Mouse (Mus musculus) hindbrain, embryonic 15.5 days (tissue): Measurements from ENCODE around the gene Stxbp4. TPM values are rescaled to one million over a fixed set of nuclear protein-coding genes. Genes with fewer than 3 reads are reported as not detected.

Source experiments
- ATAC-seq: fragments of 200-750 bp; cut with Nextera tagmentation; 2 replicates; pipeline ENCODE4 v1.8.0; 2017; ENCODE audit warnings: low read depth, moderate number of reproducible peaks, moderate TSS enrichment; ENCODE audit not compliant: low FRiP score
- H3K27ac ChIP-seq: fragments of 300-500 bp; sonication (generic); replicated peaks from 2 replicates; pipeline ENCODE4 v1.5.1; 2015; ENCODE audit warnings: mild to moderate bottlenecking, inconsistent platforms
- H3K27me3 ChIP-seq: fragments of 300-500 bp; sonication (generic); 2 replicates; pipeline ENCODE4 v1.6.1; 2015; ENCODE audit warnings: control low read depth, inconsistent platforms
- H3K36me3 ChIP-seq: fragments of 300-500 bp; sonication (generic); 2 replicates; pipeline ENCODE4 v1.6.1; 2015; ENCODE audit warnings: control low read depth, inconsistent platforms
- H3K4me1 ChIP-seq: fragments of 300-500 bp; sonication (generic); replicated peaks from 2 replicates; pipeline ENCODE4 v1.6.1; 2015; ENCODE audit warnings: control low read depth, inconsistent platforms
- H3K4me2 ChIP-seq: fragments of 300-500 bp; sonication (generic); 2 replicates; pipeline ENCODE4 v1.6.1; 2015; ENCODE audit warnings: moderate library complexity, mild to moderate bottlenecking, inconsistent platforms
- H3K4me3 ChIP-seq: fragments of 300-500 bp; sonication (generic); 2 replicates; pipeline ENCODE4 v1.5.1; 2015; ENCODE audit warnings: mild to moderate bottlenecking, inconsistent platforms
- H3K9ac ChIP-seq: fragments of 300-500 bp; sonication (generic); 2 replicates; pipeline ENCODE4 v1.6.1; 2015; ENCODE audit warnings: inconsistent platforms
- H3K9me3 ChIP-seq: fragments of 300-500 bp; sonication (generic); 2 replicates; pipeline ENCODE4 v1.6.1; 2016; ENCODE audit warnings: control low read depth, inconsistent platforms
- WGBS: fragments of 180-500 bp; shearing (Covaris S2); methylation state at CpG from one replicate; pipeline ENCODE4 v1.1.7; 2015; 5-methylcytosine and 5-hydroxymethylcytosine counted together
- polyA plus RNA-seq: library from polyadenylated mRNA; unstranded; fragments of >200 nt; fragmentation: Nextera tagmentation; extraction: Ambion mirVana; gene quantifications from 2 replicates; pipeline ENCODE4 v1.2.1, GENCODE M21; 2015

Stxbp4 gene
- polyA plus RNA-seq, 1 experiment from 2014 or later, result 18.3 TPM

DNA sequence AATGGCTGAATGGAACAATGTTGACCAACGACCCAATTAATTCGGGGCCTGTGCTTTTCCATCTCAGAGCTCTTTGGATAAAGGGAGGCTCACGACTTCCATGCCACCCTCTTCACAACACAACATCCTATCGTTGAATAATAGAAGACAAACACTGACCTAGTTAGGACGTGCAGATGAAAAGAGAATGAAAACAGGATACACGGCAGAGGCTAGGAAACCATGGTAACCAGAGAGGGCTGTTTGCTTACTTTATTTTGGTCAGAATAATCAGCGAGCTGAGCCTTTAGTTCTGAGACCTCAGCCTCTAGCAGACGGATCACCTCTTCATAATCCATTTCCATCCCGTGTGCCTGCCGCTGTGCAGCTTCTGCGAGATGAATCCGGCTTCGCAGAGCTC lies 89.3 kb downstream of the Stxbp4 start:
- Histone ChIP-seq H3K4me1 (peaks cover 17% of the 10 kb centered on the region), H3K4me3 (no peak overlapping the region), H3K27ac (peak overlapping the region; percentile 52), H3K27me3 (peaks cover 3% of the 10 kb centered on the region; the same call in 1 of the 2 replicates), H3K36me3 (no peaks in the 10 kb centered on the region), H3K9me3 (no peaks in the 10 kb centered on the region), H3K4me2 (peak overlapping the region; percentile 11; the same call in 1 of the 2 replicates), H3K9ac (no peak overlapping the region)
- WGBS, result 14% methylated on average over 13 of the region's 13 CpGs
- peak; percentile 72; the same call in 1 of the 2 replicates for ATAC-seq

- H3K27me3 ChIP-seq, result no peaks in the 10 kb centered on the region
- H3K9me3 ChIP-seq, result no peaks in the 10 kb centered on the region
- H3K36me3 ChIP-seq, result peaks cover 8% of the 10 kb centered on the region
- no peak overlapping the region for H3K27ac ChIP-seq
- H3K9ac ChIP-seq, result no peak overlapping the region
- H3K4me3 ChIP-seq, result no peak overlapping the region
- no peaks in the 10 kb centered on the region for H3K4me1 ChIP-seq
- WGBS, result 95% methylated on average over 7 of the region's 7 CpGs
- no peak for ATAC-seq
- H3K4me2 ChIP-seq, result no peak overlapping the region
Measured at GRCm38 (mm10) chr11:90538636-90539263, 99.1 kb downstream of the Stxbp4 start.

GRCm38 (mm10) chr11:90525311-90525710 lies 112.6 kb downstream of the Stxbp4 start:
- Histone ChIP-seq H3K4me3 (no peak overlapping the region), H3K9ac (no peak overlapping the region), H3K36me3 (peaks cover 10% of the 10 kb centered on the region; the same call in 1 of the 2 replicates), H3K4me1 (0 out of 2 replicates have a peak, but pooled peaks cover 7% of the 10 kb centered on the region), H3K4me2 (no peak overlapping the region), H3K27me3 (no peaks in the 10 kb centered on the region), H3K9me3 (no peaks in the 10 kb centered on the region), H3K27ac (no peak overlapping the region)
- no peak for ATAC-seq
- WGBS, result 91% methylated on average over 2 of the region's 2 CpGs

- peak; percentile 59; the same call in 1 of the 2 replicates for ATAC-seq
- Histone ChIP-seq H3K4me3 (no peak overlapping the region), H3K4me1 (0 out of 2 replicates have a peak, but pooled peaks cover 7% of the 10 kb centered on the region), H3K27me3 (no peaks in the 10 kb centered on the region), H3K9ac (no peak overlapping the region), H3K27ac (no peak overlapping the region), H3K36me3 (no peaks in the 10 kb centered on the region), H3K4me2 (no peak overlapping the region), H3K9me3 (no peaks in the 10 kb centered on the region)
- WGBS, result 37% methylated on average over 8 of the region's 8 CpGs
Measured at GRCm38 (mm10) chr11:90521040-90521439, 116.8 kb downstream of the Stxbp4 start.

GRCm38 (mm10) chr11:90517750-90518149 lies 120.1 kb downstream of the Stxbp4 start:
- H3K27me3 ChIP-seq, result no peaks in the 10 kb centered on the region
- no peaks in the 10 kb centered on the region for H3K36me3 ChIP-seq
- no peaks in the 10 kb centered on the region for H3K9me3 ChIP-seq
- 94% methylated on average over 1 of the region's 1 CpGs for WGBS
- no peak overlapping the region for H3K9ac ChIP-seq
- H3K4me3 ChIP-seq, result no peak overlapping the region
- H3K4me2 ChIP-seq, result no peak overlapping the region
- no peak for ATAC-seq
- no peak overlapping the region for H3K27ac ChIP-seq
- H3K4me1 ChIP-seq, result peaks cover 8% of the 10 kb centered on the region; the same call in 1 of the 2 replicates

GRCm38 (mm10) chr11:90512538-90513219 lies 125.2 kb downstream of the Stxbp4 start:
- H3K36me3 ChIP-seq, result no peaks in the 10 kb centered on the region
- H3K27me3 ChIP-seq, result no peaks in the 10 kb centered on the region
- peaks cover 4% of the 10 kb centered on the region; the same call in 1 of the 2 replicates for H3K4me1 ChIP-seq
- no peaks in the 10 kb centered on the region for H3K9me3 ChIP-seq
- 0 out of 2 replicates have a peak overlapping the region, but pooled peaks have one; percentile 0 for H3K27ac ChIP-seq
- no peak overlapping the region for H3K4me2 ChIP-seq
- H3K4me3 ChIP-seq, result no peak overlapping the region
- ATAC-seq, result no peak
- H3K9ac ChIP-seq, result no peak overlapping the region
- 47% methylated on average over 5 of the region's 5 CpGs for WGBS

- WGBS, result 76% methylated on average over 4 of the region's 4 CpGs
- Histone ChIP-seq H3K4me3 (no peak overlapping the region), H3K36me3 (no peaks in the 10 kb centered on the region), H3K4me2 (no peak overlapping the region), H3K27me3 (no peaks in the 10 kb centered on the region), H3K27ac (no peak overlapping the region), H3K4me1 (no peaks in the 10 kb centered on the region), H3K9me3 (no peaks in the 10 kb centered on the region), H3K9ac (no peak overlapping the region)
- ATAC-seq, result no peak
Measured at GRCm38 (mm10) chr11:90501846-90502245, 136.0 kb downstream of the Stxbp4 start.

DNA sequence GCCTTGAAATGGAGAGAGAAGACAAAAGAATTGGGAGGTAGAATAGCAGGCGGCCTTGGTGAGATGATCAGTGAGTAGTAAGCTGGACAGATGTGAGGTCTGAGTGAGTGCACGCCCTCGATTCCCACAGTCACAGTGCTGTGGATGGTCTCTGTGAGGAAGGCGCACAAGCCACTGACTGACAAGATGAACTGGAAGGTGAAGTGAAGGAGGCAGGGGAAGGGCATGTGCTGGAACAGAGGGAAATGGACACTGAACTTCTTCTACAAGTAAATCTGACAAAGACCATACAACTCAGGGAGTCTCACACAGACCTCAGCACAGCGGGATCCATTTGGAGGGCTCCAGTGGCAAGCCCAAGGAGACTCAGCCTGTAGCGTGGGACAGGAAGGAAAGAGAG lies 138.0 kb downstream of the Stxbp4 start:
- H3K4me3 ChIP-seq, result no peak overlapping the region
- ATAC-seq, result no peak
- no peaks in the 10 kb centered on the region for H3K36me3 ChIP-seq
- WGBS, result 92% methylated on average over 6 of the region's 6 CpGs
- no peak overlapping the region for H3K27ac ChIP-seq
- no peaks in the 10 kb centered on the region for H3K27me3 ChIP-seq
- no peak overlapping the region for H3K9ac ChIP-seq
- H3K4me2 ChIP-seq, result no peak overlapping the region
- H3K9me3 ChIP-seq, result no peaks in the 10 kb centered on the region
- H3K4me1 ChIP-seq, result no peaks in the 10 kb centered on the region

- no peaks in the 10 kb centered on the region for H3K36me3 ChIP-seq
- no peak overlapping the region for H3K4me3 ChIP-seq
- no peak overlapping the region for H3K4me2 ChIP-seq
- no peaks in the 10 kb centered on the region for H3K27me3 ChIP-seq
- H3K9ac ChIP-seq, result no peak overlapping the region
- H3K27ac ChIP-seq, result no peak overlapping the region
- H3K4me1 ChIP-seq, result no peaks in the 10 kb centered on the region
- WGBS, result 67% methylated on average over 5 of the region's 5 CpGs
- H3K9me3 ChIP-seq, result no peaks in the 10 kb centered on the region
- no peak for ATAC-seq
Measured at GRCm38 (mm10) chr11:90498461-90498860, 139.4 kb downstream of the Stxbp4 start.

DNA sequence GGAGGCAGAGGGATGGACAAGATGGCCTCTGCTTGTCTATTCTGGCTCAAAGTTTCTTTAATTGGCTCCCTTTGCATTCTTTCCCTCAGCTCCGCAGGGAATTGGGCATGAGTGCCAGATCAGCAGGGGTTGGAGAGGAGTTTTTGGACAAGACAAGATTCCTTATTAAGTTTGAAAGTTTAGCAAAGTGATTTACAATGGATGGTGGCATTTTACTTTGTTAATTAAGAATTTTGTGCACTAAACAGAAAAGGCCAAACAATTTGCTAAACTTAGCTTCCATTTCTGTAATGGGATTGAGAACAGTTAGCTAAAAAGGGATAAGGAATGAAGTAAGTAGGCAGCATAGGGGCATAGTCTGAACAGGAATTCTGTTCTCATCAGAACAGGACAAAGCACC lies 142.9 kb downstream of the Stxbp4 start:
- WGBS, result 67% methylated on average over 1 of the region's 1 CpGs
- Histone ChIP-seq H3K36me3 (no peaks in the 10 kb centered on the region), H3K27ac (no peak overlapping the region), H3K9ac (no peak overlapping the region), H3K4me1 (no peaks in the 10 kb centered on the region), H3K9me3 (no peaks in the 10 kb centered on the region), H3K4me2 (no peak overlapping the region), H3K4me3 (no peak overlapping the region), H3K27me3 (no peaks in the 10 kb centered on the region)
- no peak for ATAC-seq

GRCm38 (mm10) chr11:90492511-90492910 lies 145.4 kb downstream of the Stxbp4 start:
- H3K27ac ChIP-seq, result no peak overlapping the region
- no peaks in the 10 kb centered on the region for H3K4me1 ChIP-seq
- no peak overlapping the region for H3K9ac ChIP-seq
- no peaks in the 10 kb centered on the region for H3K36me3 ChIP-seq
- H3K4me2 ChIP-seq, result no peak overlapping the region
- H3K4me3 ChIP-seq, result no peak overlapping the region
- no peaks in the 10 kb centered on the region for H3K27me3 ChIP-seq
- WGBS, result 97% methylated on average over 4 of the region's 4 CpGs
- no peaks in the 10 kb centered on the region for H3K9me3 ChIP-seq
- no peak for ATAC-seq

DNA sequence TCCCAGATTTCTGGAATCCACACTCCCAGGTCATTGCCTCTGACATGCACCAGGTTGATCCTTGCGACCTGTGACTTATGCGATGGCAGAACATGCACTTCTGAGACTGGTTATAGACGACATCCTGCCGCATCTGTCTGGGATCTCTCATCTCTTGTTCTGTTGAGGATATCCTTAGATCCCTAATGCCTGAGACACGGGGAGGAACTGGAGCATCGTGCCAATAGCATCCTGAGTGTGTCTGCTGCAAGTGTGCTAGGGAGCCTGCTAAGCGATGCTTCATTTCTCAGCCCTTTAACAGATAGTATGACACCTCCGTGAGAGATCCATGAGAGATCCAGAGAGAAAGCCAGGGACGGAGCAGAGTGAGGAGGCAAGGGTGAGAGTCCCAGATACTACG lies 148.7 kb downstream of the Stxbp4 start:
- ATAC-seq, result no peak
- Histone ChIP-seq H3K4me2 (no peak overlapping the region), H3K9me3 (no peaks in the 10 kb centered on the region), H3K9ac (no peak overlapping the region), H3K4me1 (peaks cover 7% of the 10 kb centered on the region; the same call in 1 of the 2 replicates), H3K36me3 (no peaks in the 10 kb centered on the region), H3K27me3 (no peaks in the 10 kb centered on the region), H3K4me3 (no peak overlapping the region), H3K27ac (no peak overlapping the region)
- 95% methylated on average over 10 of the region's 10 CpGs for WGBS
